Mouse (Mus musculus): Measurements from ENCODE around the gene Specc1l. TPM values are rescaled to one million over a fixed set of nuclear protein-coding genes. Genes with fewer than 3 reads are reported as not detected.

The Specc1l gene
- polyA plus RNA-seq, 1 experiment from 2014 or later: 27.3 TPM

GRCm38 (mm10) chr10:75182151-75182774 lies 29.6 kb upstream of the Specc1l start:
- peaks cover 8% of the 10 kb centered on the region; the same call in 1 of the 2 replicates for H3K36me3 ChIP-seq (ENCODE audit: control insufficient read depth, insufficient read depth, low read length)

GRCm38 (mm10) chr10:75184826-75185225 lies 27.0 kb upstream of the Specc1l start:
- no peak overlapping the region for H3K4me3 ChIP-seq (ENCODE audit: low read depth, low read length)
- DNase-seq (ENCODE audit: low spot score) (no peak), ATAC-seq (ENCODE audit: low FRiP score) (no peak)
- H3K9ac ChIP-seq (ENCODE audit: low read depth, low read length): no peak overlapping the region
- WGBS: 85% methylated on average over 9 of the region's 9 CpGs
- H3K36me3 ChIP-seq (ENCODE audit: control insufficient read depth, insufficient read depth, low read length): no peaks in the 10 kb centered on the region
- no peaks in the 10 kb centered on the region for H3K27me3 ChIP-seq (ENCODE audit: control insufficient read depth, insufficient read depth, low read length)
- H3K4me1 ChIP-seq (replicated peaks; ENCODE audit: control insufficient read depth, insufficient read depth, low read length): no peaks in the 10 kb centered on the region
- H3K4me2 ChIP-seq (replicated peaks; ENCODE audit: low read depth, low read length): no peak overlapping the region
- H3K9me3 ChIP-seq (ENCODE audit: control insufficient read depth, low read length): no peaks in the 10 kb centered on the region
- no peak overlapping the region for H3K27ac ChIP-seq (ENCODE audit: low read depth, low read length)

More at GRCm38 (mm10) chr10:75182151-75182774, 29.6 kb upstream of the Specc1l start:
- no peaks in the 10 kb centered on the region for H3K27me3 ChIP-seq (ENCODE audit: control insufficient read depth, insufficient read depth, low read length)
- H3K4me2 ChIP-seq (replicated peaks; ENCODE audit: low read depth, low read length): no peak overlapping the region
- peak; percentile 78 for DNase-seq (ENCODE audit: low spot score)
- no peak overlapping the region for H3K4me3 ChIP-seq (ENCODE audit: low read depth, low read length)
- no peaks in the 10 kb centered on the region for H3K9me3 ChIP-seq (ENCODE audit: control insufficient read depth, low read length)
- WGBS: 58% methylated on average over 14 of the region's 14 CpGs
- H3K9ac ChIP-seq (ENCODE audit: low read depth, low read length): no peak overlapping the region
- peak; percentile 34; the same call in 1 of the 2 replicates for ATAC-seq (ENCODE audit: low FRiP score)
- H3K4me1 ChIP-seq (replicated peaks; ENCODE audit: control insufficient read depth, insufficient read depth, low read length): no peaks in the 10 kb centered on the region
- H3K27ac ChIP-seq (ENCODE audit: low read depth, low read length): no peak overlapping the region

- ATAC-seq (ENCODE audit: low FRiP score) (no peak), DNase-seq (ENCODE audit: low spot score) (no peak)
- Histone ChIP-seq H3K36me3 (ENCODE audit: control insufficient read depth, insufficient read depth, low read length) (no peaks in the 10 kb centered on the region), H3K9me3 (ENCODE audit: control insufficient read depth, low read length) (no peaks in the 10 kb centered on the region), H3K4me2 (replicated peaks; ENCODE audit: low read depth, low read length) (no peak overlapping the region), H3K4me3 (ENCODE audit: low read depth, low read length) (no peak overlapping the region), H3K9ac (ENCODE audit: low read depth, low read length) (no peak overlapping the region), H3K27ac (ENCODE audit: low read depth, low read length) (no peak overlapping the region), H3K27me3 (ENCODE audit: control insufficient read depth, insufficient read depth, low read length) (no peaks in the 10 kb centered on the region), H3K4me1 (replicated peaks; ENCODE audit: control insufficient read depth, insufficient read depth, low read length) (no peaks in the 10 kb centered on the region)
- 61% methylated on average over 6 of the region's 6 CpGs for WGBS
Measured at GRCm38 (mm10) chr10:75186551-75186950, 25.3 kb upstream of the Specc1l start.

- no peak for ATAC-seq (ENCODE audit: low FRiP score)
- Histone ChIP-seq H3K36me3 (ENCODE audit: control insufficient read depth, insufficient read depth, low read length) (no peaks in the 10 kb centered on the region), H3K9me3 (ENCODE audit: control insufficient read depth, low read length) (no peaks in the 10 kb centered on the region), H3K27me3 (ENCODE audit: control insufficient read depth, insufficient read depth, low read length) (no peaks in the 10 kb centered on the region), H3K9ac (ENCODE audit: low read depth, low read length) (no peak overlapping the region), H3K27ac (ENCODE audit: low read depth, low read length) (no peak overlapping the region), H3K4me3 (ENCODE audit: low read depth, low read length) (no peak overlapping the region), H3K4me1 (replicated peaks; ENCODE audit: control insufficient read depth, insufficient read depth, low read length) (no peaks in the 10 kb centered on the region), H3K4me2 (replicated peaks; ENCODE audit: low read depth, low read length) (no peak overlapping the region)
- no peak for DNase-seq (ENCODE audit: low spot score)
- 80% methylated on average over 8 of the region's 8 CpGs for WGBS
Measured at GRCm38 (mm10) chr10:75187366-75188056, 24.4 kb upstream of the Specc1l start.

- Histone ChIP-seq H3K4me3 (ENCODE audit: low read depth, low read length) (no peak overlapping the region), H3K9me3 (ENCODE audit: control insufficient read depth, low read length) (no peaks in the 10 kb centered on the region), H3K27ac (ENCODE audit: low read depth, low read length) (no peak overlapping the region), H3K4me1 (replicated peaks; ENCODE audit: control insufficient read depth, insufficient read depth, low read length) (no peaks in the 10 kb centered on the region), H3K27me3 (ENCODE audit: control insufficient read depth, insufficient read depth, low read length) (no peaks in the 10 kb centered on the region), H3K9ac (ENCODE audit: low read depth, low read length) (no peak overlapping the region), H3K4me2 (replicated peaks; ENCODE audit: low read depth, low read length) (no peak overlapping the region), H3K36me3 (ENCODE audit: control insufficient read depth, insufficient read depth, low read length) (no peaks in the 10 kb centered on the region)
- 51% methylated on average over 7 of the region's 7 CpGs for WGBS
- DNase-seq (ENCODE audit: low spot score): no peak
- ATAC-seq (ENCODE audit: low FRiP score): no peak
Measured at GRCm38 (mm10) chr10:75191647-75192046, 20.2 kb upstream of the Specc1l start.

- no peak for DNase-seq (ENCODE audit: low spot score)
- Histone ChIP-seq H3K4me2 (replicated peaks; ENCODE audit: low read depth, low read length) (no peak overlapping the region), H3K9me3 (ENCODE audit: control insufficient read depth, low read length) (no peaks in the 10 kb centered on the region), H3K9ac (ENCODE audit: low read depth, low read length) (no peak overlapping the region), H3K27me3 (ENCODE audit: control insufficient read depth, insufficient read depth, low read length) (no peaks in the 10 kb centered on the region), H3K4me1 (replicated peaks; ENCODE audit: control insufficient read depth, insufficient read depth, low read length) (no peaks in the 10 kb centered on the region), H3K36me3 (ENCODE audit: control insufficient read depth, insufficient read depth, low read length) (no peaks in the 10 kb centered on the region), H3K27ac (ENCODE audit: low read depth, low read length) (no peak overlapping the region), H3K4me3 (ENCODE audit: low read depth, low read length) (no peak overlapping the region)
- 100% methylated on average over 1 of the region's 1 CpGs for WGBS
- ATAC-seq (ENCODE audit: low FRiP score): no peak
Measured at GRCm38 (mm10) chr10:75197817-75198216, 14.1 kb upstream of the Specc1l start.

GRCm38 (mm10) chr10:75200733-75201132 lies 11.1 kb upstream of the Specc1l start:
- no peak overlapping the region for H3K27ac ChIP-seq (ENCODE audit: low read depth, low read length)
- no peaks in the 10 kb centered on the region for H3K27me3 ChIP-seq (ENCODE audit: control insufficient read depth, insufficient read depth, low read length)
- H3K4me1 ChIP-seq (replicated peaks; ENCODE audit: control insufficient read depth, insufficient read depth, low read length): no peaks in the 10 kb centered on the region
- H3K9ac ChIP-seq (ENCODE audit: low read depth, low read length): no peak overlapping the region
- H3K4me3 ChIP-seq (ENCODE audit: low read depth, low read length): no peak overlapping the region
- no peaks in the 10 kb centered on the region for H3K9me3 ChIP-seq (ENCODE audit: control insufficient read depth, low read length)
- no peaks in the 10 kb centered on the region for H3K36me3 ChIP-seq (ENCODE audit: control insufficient read depth, insufficient read depth, low read length)
- H3K4me2 ChIP-seq (replicated peaks; ENCODE audit: low read depth, low read length): no peak overlapping the region
- WGBS: 81% methylated on average over 1 of the region's 1 CpGs
- DNase-seq (ENCODE audit: low spot score) (no peak), ATAC-seq (ENCODE audit: low FRiP score) (no peak)

- WGBS: 84% methylated on average over 4 of the region's 4 CpGs
- no peaks in the 10 kb centered on the region for H3K36me3 ChIP-seq (ENCODE audit: control insufficient read depth, insufficient read depth, low read length)
- no peaks in the 10 kb centered on the region for H3K27me3 ChIP-seq (ENCODE audit: control insufficient read depth, insufficient read depth, low read length)
- no peak overlapping the region for H3K4me2 ChIP-seq (replicated peaks; ENCODE audit: low read depth, low read length)
- no peak overlapping the region for H3K4me3 ChIP-seq (ENCODE audit: low read depth, low read length)
- no peaks in the 10 kb centered on the region for H3K9me3 ChIP-seq (ENCODE audit: control insufficient read depth, low read length)
- ATAC-seq (ENCODE audit: low FRiP score) (no peak), DNase-seq (ENCODE audit: low spot score) (no peak)
- no peaks in the 10 kb centered on the region for H3K4me1 ChIP-seq (replicated peaks; ENCODE audit: control insufficient read depth, insufficient read depth, low read length)
- H3K27ac ChIP-seq (ENCODE audit: low read depth, low read length): no peak overlapping the region
- H3K9ac ChIP-seq (ENCODE audit: low read depth, low read length): no peak overlapping the region
Measured at GRCm38 (mm10) chr10:75206192-75206591, 5.7 kb upstream of the Specc1l start.

- H3K9ac ChIP-seq (ENCODE audit: low read depth, low read length): no peak overlapping the region
- no peak overlapping the region for H3K4me2 ChIP-seq (replicated peaks; ENCODE audit: low read depth, low read length)
- H3K4me3 ChIP-seq (ENCODE audit: low read depth, low read length): no peak overlapping the region
- no peak overlapping the region for H3K27ac ChIP-seq (ENCODE audit: low read depth, low read length)
- H3K36me3 ChIP-seq (ENCODE audit: control insufficient read depth, insufficient read depth, low read length): no peaks in the 10 kb centered on the region
- H3K4me1 ChIP-seq (replicated peaks; ENCODE audit: control insufficient read depth, insufficient read depth, low read length): no peaks in the 10 kb centered on the region
- WGBS: 91% methylated on average over 3 of the region's 3 CpGs
- DNase-seq (ENCODE audit: low spot score) (no peak), ATAC-seq (ENCODE audit: low FRiP score) (no peak)
- H3K27me3 ChIP-seq (ENCODE audit: control insufficient read depth, insufficient read depth, low read length): no peaks in the 10 kb centered on the region
- no peaks in the 10 kb centered on the region for H3K9me3 ChIP-seq (ENCODE audit: control insufficient read depth, low read length)
Measured at GRCm38 (mm10) chr10:75210841-75211240, 1.0 kb upstream of the Specc1l start.

Data from hindbrain, embryonic 11.5 days (tissue).